Mouse (Mus musculus) CH12.LX (cell line): ENCODE data around the gene Klhdc4. TPM values are rescaled to one million over a fixed set of nuclear protein-coding genes. Genes with fewer than 3 reads are reported as not detected.
A peak's percentile ranks its signal among the peaks of the same experiment; 100 is the strongest.

Experiments used
- DNase-seq: peaks from one replicate; pipeline ENCODE4 v3.0.0-alpha.2; 2013; ENCODE audit errors: extremely low read depth
- H3K27ac ChIP-seq: 2 replicates; pipeline ENCODE4 v1.5.1; 2012; ENCODE audit warnings: low read depth, mild to moderate bottlenecking, control low read depth, moderate library complexity; ENCODE audit not compliant: insufficient read depth
- H3K27me3 ChIP-seq: replicated peaks from 2 replicates; pipeline ENCODE3; 2012; ENCODE audit warnings: inconsistent platforms
- H3K36me3 ChIP-seq, 2 experiments: replicated peaks in 1 of 2; 2 replicates each; pipeline versions ENCODE3 to v1.6.1; 2012; ENCODE audit warnings: inconsistent platforms in 1 of 2, low read length in 1 of 2, mild to moderate bottlenecking in 1 of 2, mixed read lengths in 1 of 2, moderate library complexity in 1 of 2; ENCODE audit not compliant: control insufficient read depth in 1 of 2, insufficient read depth in 1 of 2
- H3K4me1 ChIP-seq, 2 experiments: 2 replicates each; pipeline ENCODE4 v1.6.1; 2012; ENCODE audit warnings: inconsistent platforms in 1 of 2, moderate library complexity in 1 of 2; ENCODE audit not compliant: insufficient read depth in 2 of 2, control insufficient read depth in 1 of 2
- H3K4me2 ChIP-seq: 2 replicates; pipeline ENCODE4 v1.6.1; 2012; ENCODE audit warnings: low read depth, mild to moderate bottlenecking, control low read depth; ENCODE audit not compliant: poor library complexity, insufficient read depth, severe bottlenecking
- H3K4me3 ChIP-seq, 3 experiments: fragments of 150-350 bp in 1 of 3; sonication (generic) in 1 of 3; replicated peaks in 1 of 3; 2 replicates each; pipeline versions ENCODE3 to v1.5.1; 2011 to 2012; ENCODE audit warnings: low read depth in 2 of 3, low read length in 2 of 3, mild to moderate bottlenecking in 2 of 3, moderate library complexity in 2 of 3, control low read depth in 1 of 3, improper control_type of control experiment in 1 of 3, inconsistent platforms in 1 of 3, mixed read lengths in 1 of 3; ENCODE audit not compliant: poor library complexity in 1 of 3
- H3K79me2 ChIP-seq: replicated peaks from 2 replicates; pipeline ENCODE4 v1.6.1; 2012; ENCODE audit warnings: mild to moderate bottlenecking, moderate library complexity; ENCODE audit not compliant: control insufficient read depth, poor library complexity, insufficient read depth, severe bottlenecking; ENCODE audit errors: extremely low read depth
- H3K9ac ChIP-seq: 2 replicates; pipeline ENCODE4 v1.6.1; 2012; ENCODE audit warnings: low read depth, mild to moderate bottlenecking, control low read depth, moderate library complexity; ENCODE audit not compliant: insufficient read depth
- H3K9me3 ChIP-seq: replicated peaks from 2 replicates; pipeline ENCODE3; 2012; ENCODE audit warnings: low read length, inconsistent platforms, mixed read lengths
- BHLHE40 ChIP-seq: IDR thresholded peaks from 2 replicates; pipeline ENCODE4 v1.6.1; 2011; ENCODE audit warnings: mild to moderate bottlenecking, low read depth, low read length, improper control_type of control experiment
- CHD2 ChIP-seq: IDR thresholded peaks from 2 replicates; pipeline ENCODE4 v1.6.1; 2011; ENCODE audit warnings: low read length, improper control_type of control experiment
- E2F4 ChIP-seq: IDR thresholded peaks from 2 replicates; pipeline ENCODE4 v1.6.1; 2011; ENCODE audit warnings: low read depth, low read length, improper control_type of control experiment; ENCODE audit not compliant: insufficient replicate concordance
- ETS1 ChIP-seq: conservative IDR thresholded peaks from 2 replicates; pipeline ENCODE4 v1.6.1; 2012; ENCODE audit warnings: low read depth, mild to moderate bottlenecking, inconsistent platforms, low read length, improper control_type of control experiment, moderate library complexity
- GABPA ChIP-seq: IDR thresholded peaks from 2 replicates; pipeline ENCODE4 v1.6.1; 2012; ENCODE audit warnings: low read depth, low read length, improper control_type of control experiment, inconsistent platforms; ENCODE audit not compliant: insufficient replicate concordance
- HCFC1 ChIP-seq: IDR thresholded peaks from 2 replicates; pipeline ENCODE4 v1.6.1; 2012; ENCODE audit warnings: low read depth, mild to moderate bottlenecking, inconsistent platforms, low read length, improper control_type of control experiment
- IRF4 ChIP-seq: IDR thresholded peaks from 2 replicates; pipeline ENCODE4 v1.6.1; 2014; ENCODE audit warnings: low read depth, mild to moderate bottlenecking, inconsistent platforms, low read length, improper control_type of control experiment
- JUN ChIP-seq: IDR thresholded peaks from 2 replicates; pipeline ENCODE4 v1.6.1; 2011; ENCODE audit warnings: low read depth, mild to moderate bottlenecking, low read length, improper control_type of control experiment, moderate library complexity; ENCODE audit not compliant: insufficient read depth
- MAFK ChIP-seq: IDR thresholded peaks from 2 replicates; pipeline ENCODE4 v1.6.1; 2011; ENCODE audit warnings: low read length, improper control_type of control experiment; ENCODE audit not compliant: insufficient replicate concordance
- MAZ ChIP-seq: IDR thresholded peaks from 2 replicates; pipeline ENCODE4 v1.6.1; 2012; ENCODE audit warnings: low read depth, mild to moderate bottlenecking, inconsistent platforms, low read length, improper control_type of control experiment, moderate library complexity
- MEF2A ChIP-seq: IDR thresholded peaks from 2 replicates; pipeline ENCODE4 v1.6.1; 2014; ENCODE audit warnings: low read depth, mild to moderate bottlenecking, inconsistent platforms, low read length, improper control_type of control experiment, borderline replicate concordance
- NELFE ChIP-seq: IDR thresholded peaks from 2 replicates; pipeline ENCODE4 v1.6.1; 2011; ENCODE audit warnings: low read depth, low read length, improper control_type of control experiment
- POLR2A ChIP-seq: IDR thresholded peaks from 2 replicates; pipeline ENCODE4 v1.6.1; 2011; ENCODE audit warnings: low read depth, mild to moderate bottlenecking, improper control_type of control experiment, low read length
- POLR2AphosphoS2 ChIP-seq: IDR thresholded peaks from 2 replicates; pipeline ENCODE4 v1.6.1; 2011; ENCODE audit warnings: low read depth, low read length, improper control_type of control experiment
- RCOR1 ChIP-seq: conservative IDR thresholded peaks from 2 replicates; pipeline ENCODE4 v1.6.1; 2012; ENCODE audit warnings: low read depth, mild to moderate bottlenecking, inconsistent platforms, low read length, improper control_type of control experiment
- SIN3A ChIP-seq: IDR thresholded peaks from 2 replicates; pipeline ENCODE4 v1.6.1; 2012; ENCODE audit warnings: low read length, improper control_type of control experiment, inconsistent platforms
- UBTF ChIP-seq: IDR thresholded peaks from 2 replicates; pipeline ENCODE4 v1.6.1; 2012; ENCODE audit warnings: low read depth, mild to moderate bottlenecking, inconsistent platforms, low read length, improper control_type of control experiment, moderate library complexity
- ZMIZ1 ChIP-seq: IDR thresholded peaks from 2 replicates; pipeline ENCODE4 v1.6.1; 2012; ENCODE audit warnings: low read depth, mild to moderate bottlenecking, inconsistent platforms, low read length, improper control_type of control experiment
- dilution Hi-C: fragments of 300-500 bp; cut with MboI; formaldehyde crosslinking; loops from 2 replicates; pipeline ENCODE4 v1.14.3; 2020; ENCODE audit warnings: low sequenced_read_pairs; ENCODE audit not compliant: extremely low pct_unique_long_range_greater_than_20kb, extremely low pct_ligation_motif_present
- in situ Hi-C: fragments of 300-500 bp; cut with MboI; formaldehyde crosslinking; loops from 3 replicates; pipeline ENCODE4 v1.14.3; 2019; ENCODE audit warnings: low sequenced_read_pairs, low pct_ligation_motif_present, low pct_unique_long_range_greater_than_20kb, mixed read lengths
- polyA plus RNA-seq: library from polyadenylated mRNA; unstranded; fragments of >175 nt; gene quantifications from 2 replicates; pipeline ENCODE4 v1.2.1, GENCODE M21; 2012; ENCODE audit warnings: low read depth; ENCODE audit not compliant: insufficient read length
- total RNA-seq, 2 experiments: library from RNA; depleted of rRNA; stranded (reverse); fragments of 300-350 nt in 1 of 2; fragments of >200 nt in 1 of 2; gene quantifications; 2 replicates each; pipeline ENCODE4 v1.2.3; 2012 to 2014

Klhdc4 gene
- total and polyA plus RNA-seq, 3 experiments, result 35.5 to 54.3 (median 51.5) TPM

GRCm38 (mm10) chr8:121877828-121878480 is 48.6 kb upstream of the Klhdc4 start:
- dilution Hi-C loops, result no loop called here
- H3K9me3 ChIP-seq, result no peaks in the 10 kb centered on the region
- in situ Hi-C loops, result loop anchor here (10.0 kb wide), 1 partner anchor 47 kb away; no protein-coding TSS in a partner anchor
- 0 out of 2 replicates have a peak, but pooled peaks have one; percentile 84 for TF ChIP-seq POLR2AphosphoS2
- TF ChIP-seq ZMIZ1, result no peak
- TF ChIP-seq MAFK, result no peak
- no peak for TF ChIP-seq IRF4
- no peak for TF ChIP-seq BHLHE40
- TF ChIP-seq RCOR1, result no peak
- TF ChIP-seq UBTF, result no peak
- TF ChIP-seq MEF2A, result no peak
- TF ChIP-seq ETS1, result no peak
- TF ChIP-seq JUN, result no peak
- TF ChIP-seq POLR2A, result no peak
- no peak for TF ChIP-seq GABPA
- TF ChIP-seq SIN3A, result no peak
- TF ChIP-seq E2F4, result no peak
- 0 out of 2 replicates have a peak, but pooled peaks have one; percentile 43 for TF ChIP-seq CHD2
- no peak for TF ChIP-seq HCFC1
- no peak for TF ChIP-seq NELFE
- no peak overlapping the region for H3K9ac ChIP-seq
- DNase-seq, result no peak
- H3K4me1 ChIP-seq, result peaks cover 16 to 84% of the 10 kb centered on the region in 2 experiments
- no peak overlapping the region for H3K4me2 ChIP-seq
- H3K27me3 ChIP-seq, result no peaks in the 10 kb centered on the region
- peaks cover 34 to 42% of the 10 kb centered on the region in 2 experiments for H3K36me3 ChIP-seq
- H3K79me2 ChIP-seq, result no peaks in the 10 kb centered on the region
- peak overlapping the region; percentile 7; the same call in 1 of the 2 replicates for H3K27ac ChIP-seq
- H3K4me3 ChIP-seq, result no peak overlapping the region

DNA sequence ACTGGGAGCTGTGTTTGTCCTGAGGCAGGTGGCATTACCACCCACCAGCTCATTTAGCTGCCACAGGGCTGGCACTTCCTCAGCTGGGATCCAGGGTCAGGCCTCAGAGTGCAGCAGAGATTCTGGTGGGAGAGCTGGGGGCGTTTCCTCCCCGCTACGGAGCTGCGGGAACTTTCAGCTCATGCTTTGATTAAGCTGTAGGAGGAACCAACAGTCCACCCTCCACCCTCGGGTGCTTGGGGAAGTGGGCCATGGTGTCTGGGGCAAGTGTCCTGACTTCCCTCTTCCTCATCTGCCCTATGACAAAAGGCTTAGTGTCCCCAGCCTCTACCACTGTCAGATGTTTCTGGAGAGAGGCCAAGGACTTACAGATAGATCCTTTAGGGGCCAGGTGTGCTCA is 47.8 kb upstream of the Klhdc4 start:
- Histone ChIP-seq H3K36me3 (peaks cover 27 to 35% of the 10 kb centered on the region in 2 experiments), H3K9ac (no peak overlapping the region), H3K4me2 (no peak overlapping the region), H3K27ac (peak overlapping the region; percentile 16; the same call in 1 of the 2 replicates), H3K79me2 (no peaks in the 10 kb centered on the region), H3K27me3 (no peaks in the 10 kb centered on the region), H3K9me3 (no peaks in the 10 kb centered on the region), H3K4me1 (peaks cover 22 to 92% of the 10 kb centered on the region in 2 experiments), H3K4me3 (no peak overlapping the region)
- dilution Hi-C loops, result no loop called here
- no peak for DNase-seq
- TF ChIP-seq POLR2AphosphoS2 (peak; percentile 41; the same call in 1 of the 2 replicates), POLR2A (peak; percentile 45; the same call in 1 of the 2 replicates), MAZ (no peak)
- in situ Hi-C loops, result loop anchor here (10.0 kb wide), 1 partner anchor 48 kb away; no protein-coding TSS in a partner anchor
